Mouse (Mus musculus): Measurements from ENCODE around the gene Lap3. TPM values are rescaled to one million over a fixed set of nuclear protein-coding genes. Genes with fewer than 3 reads are reported as not detected.

The Lap3 gene
- total RNA-seq (2021) (100 to 1,000 TPM in 1 of 2 experiments, 10 to 100 TPM in 1; 98.4 to 107 TPM), polyA plus RNA-seq (2012; rRNA removed) (24.0 and 32.9 TPM in 2 replicates)
- long read RNA-seq, transcript Lap3-201 (13 exons, 2,267 nt) = major isoform, 75 of 81 reads
- long read RNA-seq, partial matches to known transcripts = 4 of 81 reads
- long read RNA-seq, other reads (novel, unspliced or antisense) = 2 of 81 reads

- Histone ChIP-seq H3K27me3 (ENCODE audit: control insufficient read depth, insufficient read depth, low read length) (no peaks in the 10 kb centered on the region), H3K4me1 (ENCODE audit: control insufficient read depth, insufficient read depth, low read length) (peaks cover 2% of the 10 kb centered on the region; the same call in 1 of the 2 replicates), H3K4me3 (peak within 1 kb of the TSS; percentile 63), H3K9ac (ENCODE audit: low read depth, low read length) (peak within 1 kb of the TSS; percentile 98), H3K36me3 (ENCODE audit: control insufficient read depth, insufficient read depth, low read length) (no peaks in the 10 kb centered on the region), H3K27ac (peak within 1 kb of the TSS; percentile 75), H3K79me2 (replicated peaks; ENCODE audit: control insufficient read depth, insufficient read depth, low read length) (no peaks in the 10 kb centered on the region)
- TF ChIP-seq CTCF (IDR thresholded peaks at IDR 0.05) = peak; percentile 66
- no peak for TF ChIP-seq EP300 (IDR thresholded peaks at IDR 0.05; ENCODE audit: insufficient read depth, low read depth, low read length)
- TF ChIP-seq POLR2A (IDR thresholded peaks at IDR 0.05; ENCODE audit: insufficient read depth, low read depth, low read length) = peak; percentile 81
- intact Hi-C loops (cut with DNase I) = loop anchor here (1.0 to 5.0 kb wide), 4 partner anchors 26 to 364 kb away; partner anchors contain the start of genes Lcorl and Qdpr
- under 1% methylated on average over 78 of the region's 78 CpGs for WGBS
- DNase-seq = peak; percentile 100
Measured at GRCm38 (mm10) chr5:45493191-45494092, at the start of gene Lap3. Gene Lap3, plus strand, starts transcription at chr5:45493374.

- Histone ChIP-seq H3K4me3 (no peak overlapping the region), H3K4me1 (ENCODE audit: control insufficient read depth, insufficient read depth, low read length) (peaks cover 5% of the 10 kb centered on the region), H3K9ac (ENCODE audit: low read depth, low read length) (no peak overlapping the region), H3K36me3 (ENCODE audit: control insufficient read depth, insufficient read depth, low read length) (peaks cover 6% of the 10 kb centered on the region), H3K79me2 (replicated peaks; ENCODE audit: control insufficient read depth, insufficient read depth, low read length) (no peaks in the 10 kb centered on the region), H3K27ac (no peak overlapping the region), H3K27me3 (ENCODE audit: control insufficient read depth, insufficient read depth, low read length) (no peaks in the 10 kb centered on the region)
- DNase-seq = no peak
- intact Hi-C loops (cut with DNase I) = no loop called here
- no peak for TF ChIP-seq CTCF (IDR thresholded peaks at IDR 0.05)
- no peak for TF ChIP-seq EP300 (IDR thresholded peaks at IDR 0.05; ENCODE audit: insufficient read depth, low read depth, low read length)
- no peak for TF ChIP-seq POLR2A (IDR thresholded peaks at IDR 0.05; ENCODE audit: insufficient read depth, low read depth, low read length)
- 88% methylated on average over 8 of the region's 8 CpGs for WGBS
Measured at GRCm38 (mm10) chr5:45444130-45444832, 48.9 kb upstream of the Lap3 start.

GRCm38 (mm10) chr5:45448676-45449075 lies 44.5 kb upstream of the Lap3 start:
- 57% methylated on average over 5 of the region's 5 CpGs for WGBS
- H3K4me3 ChIP-seq = no peak overlapping the region; the same call in 1 of the 2 replicates
- no peaks in the 10 kb centered on the region for H3K36me3 ChIP-seq (ENCODE audit: control insufficient read depth, insufficient read depth, low read length)
- no peaks in the 10 kb centered on the region for H3K27me3 ChIP-seq (ENCODE audit: control insufficient read depth, insufficient read depth, low read length)
- H3K27ac ChIP-seq = no peak overlapping the region
- intact Hi-C loops (cut with DNase I) = loop anchor here (5.0 kb wide), 2 partner anchors 409 to 1221 kb away; partner anchors contain the start of genes Lcorl and Tapt1
- DNase-seq = peak; percentile 6 to 18
- H3K79me2 ChIP-seq (replicated peaks; ENCODE audit: control insufficient read depth, insufficient read depth, low read length) = no peaks in the 10 kb centered on the region
- TF ChIP-seq POLR2A (IDR thresholded peaks at IDR 0.05; ENCODE audit: insufficient read depth, low read depth, low read length) (no peak), CTCF (IDR thresholded peaks at IDR 0.05) (no peak), EP300 (IDR thresholded peaks at IDR 0.05; ENCODE audit: insufficient read depth, low read depth, low read length) (no peak)
- peaks cover 6% of the 10 kb centered on the region for H3K4me1 ChIP-seq (ENCODE audit: control insufficient read depth, insufficient read depth, low read length)
- no peak overlapping the region for H3K9ac ChIP-seq (ENCODE audit: low read depth, low read length)

- Histone ChIP-seq H3K27me3 (ENCODE audit: control insufficient read depth, insufficient read depth, low read length) (no peaks in the 10 kb centered on the region), H3K36me3 (ENCODE audit: control insufficient read depth, insufficient read depth, low read length) (no peaks in the 10 kb centered on the region), H3K27ac (peak overlapping the region; percentile 74), H3K79me2 (replicated peaks; ENCODE audit: control insufficient read depth, insufficient read depth, low read length) (no peaks in the 10 kb centered on the region), H3K4me1 (ENCODE audit: control insufficient read depth, insufficient read depth, low read length) (peaks cover 6% of the 10 kb centered on the region), H3K4me3 (peak overlapping the region; percentile 89), H3K9ac (ENCODE audit: low read depth, low read length) (peak overlapping the region; percentile 10)
- peak in 1 of 2 experiments; percentile 4 for DNase-seq
- no peak for TF ChIP-seq POLR2A (IDR thresholded peaks at IDR 0.05; ENCODE audit: insufficient read depth, low read depth, low read length)
- TF ChIP-seq CTCF (IDR thresholded peaks at IDR 0.05) = no peak
- no peak for TF ChIP-seq EP300 (IDR thresholded peaks at IDR 0.05; ENCODE audit: insufficient read depth, low read depth, low read length)
- 3% methylated on average over 8 of the region's 8 CpGs for WGBS
- intact Hi-C loops (cut with DNase I) = loop anchor here (5.0 kb wide), 2 partner anchors 408 to 1222 kb away; partner anchors contain the start of genes Lcorl and Tapt1
Measured at GRCm38 (mm10) chr5:45449206-45449605, 44.0 kb upstream of the Lap3 start.

GRCm38 (mm10) chr5:45449831-45450716 lies 43.1 kb upstream of the Lap3 start, which contains the start of gene Qdpr:
Gene Qdpr, minus strand, starts transcription at chr5:45450236.
- Histone ChIP-seq H3K4me3 (peak within 1 kb of the TSS; percentile 89), H3K36me3 (ENCODE audit: control insufficient read depth, insufficient read depth, low read length) (no peaks in the 10 kb centered on the region), H3K27ac (peak within 1 kb of the TSS; percentile 74), H3K9ac (ENCODE audit: low read depth, low read length) (peak within 1 kb of the TSS; percentile 71), H3K4me1 (ENCODE audit: control insufficient read depth, insufficient read depth, low read length) (peaks cover 6% of the 10 kb centered on the region), H3K79me2 (replicated peaks; ENCODE audit: control insufficient read depth, insufficient read depth, low read length) (no peaks in the 10 kb centered on the region), H3K27me3 (ENCODE audit: control insufficient read depth, insufficient read depth, low read length) (no peaks in the 10 kb centered on the region)
- intact Hi-C loops (cut with DNase I) = loop anchor here (2.0 to 5.0 kb wide), 4 partner anchors 43 to 1223 kb away; partner anchors contain the start of genes Lap3, Lcorl, Med28 and Tapt1
- WGBS = under 1% methylated on average over 70 of the region's 70 CpGs
- TF ChIP-seq CTCF (IDR thresholded peaks at IDR 0.05) (peak; percentile 16; the same call in 1 of the 2 replicates), POLR2A (IDR thresholded peaks at IDR 0.05; ENCODE audit: insufficient read depth, low read depth, low read length) (peak; percentile 90), EP300 (IDR thresholded peaks at IDR 0.05; ENCODE audit: insufficient read depth, low read depth, low read length) (no peak; the same call in 1 of the 2 replicates)
- DNase-seq = peak; percentile 93 to 96
